Comparison of ENCODE assay signal across 1 mouse cellular context in the genomic region with DNA sequence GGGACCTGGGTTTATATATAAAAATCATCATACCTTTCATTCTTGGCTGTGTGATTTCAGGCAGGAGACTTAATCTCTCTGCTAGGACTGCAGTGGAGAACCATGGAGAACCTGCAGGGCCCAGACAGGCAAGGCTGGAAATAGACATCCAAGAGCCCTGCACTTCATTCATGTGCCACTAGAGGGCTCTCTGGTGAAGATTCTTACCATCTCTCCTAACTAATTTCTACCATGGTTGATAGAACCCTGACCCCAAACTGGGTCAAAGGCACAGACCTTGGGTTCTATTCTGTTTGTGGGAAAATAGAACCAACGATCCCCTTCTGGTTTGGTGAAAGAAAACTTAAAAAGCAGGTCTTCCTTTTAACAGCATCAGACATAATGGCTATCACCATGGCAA.
TF ChIP-seq lines count a peak whose summit lies in the region.

No protein-coding gene starts in this region.

TF ChIP-seq in CH12.LX, 34 proteins besides CTCF, POLR2A, EP300 and RAD21:
- TF ChIP-seq SMC3 (IDR thresholded peaks at IDR 0.05; ENCODE audit: low read depth, low read length) (peak; percentile 23; the same call in 1 of the 2 replicates), ZNF384 (IDR thresholded peaks at IDR 0.05; ENCODE audit: low read depth, low read length) (no peak), UBTF (IDR thresholded peaks at IDR 0.05; ENCODE audit: low read depth, low read length) (no peak), ELF1 (IDR thresholded peaks at IDR 0.05; ENCODE audit: low read depth, low read length) (no peak), PAX5 (IDR thresholded peaks at IDR 0.05; ENCODE audit: low read length) (no peak), GABPA (IDR thresholded peaks at IDR 0.05; ENCODE audit: insufficient replicate concordance, low read depth, low read length) (no peak)
